Comparison of ENCODE assay signal across 10 mouse cellular contexts in the genomic region with DNA sequence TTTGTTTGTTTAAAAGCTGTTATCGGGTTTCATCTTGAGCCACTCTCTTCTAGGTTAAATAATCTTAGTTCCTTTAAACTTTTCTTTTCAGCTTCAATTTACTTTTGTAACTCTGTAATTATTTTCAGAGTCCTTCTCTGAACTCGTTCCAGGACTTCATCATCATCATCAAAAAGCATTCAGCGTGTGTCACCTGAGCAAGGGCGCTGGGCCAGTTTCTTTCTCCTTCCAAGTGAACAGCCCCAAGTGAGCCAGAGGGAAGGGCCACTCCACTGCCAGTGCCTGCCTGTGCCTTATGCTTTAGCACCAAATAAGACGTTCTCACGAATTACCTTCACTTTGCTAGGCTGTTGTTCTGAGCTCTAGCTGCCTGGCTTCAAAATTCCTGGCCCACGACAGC.
"Had no signal": no experiment of that assay in that cellular context is flagged by ENCODE, and none has a peak within 500 bp of the region (broad histone marks: within the 10 kb centered on the region; RNA-seq: fewer than 3 reads in every experiment).

No protein-coding gene starts in this region.

- H3K36me3 ChIP-seq: intestine, embryonic 15.5 days; limb, embryonic 12.5 days; midbrain, embryonic 10.5 days; midbrain, embryonic 15.5 days; neural tube, embryonic 12.5 days had no signal

- H3K27ac ChIP-seq: intestine, embryonic 15.5 days; layer of hippocampus, adult 2 months; limb, embryonic 12.5 days; liver, embryonic 14.5 days; midbrain, embryonic 10.5 days; midbrain, embryonic 15.5 days; neural tube, embryonic 12.5 days had no signal

- H3K4me2 ChIP-seq: intestine, embryonic 15.5 days; limb, embryonic 12.5 days; midbrain, embryonic 15.5 days; neural tube, embryonic 12.5 days had no signal

- ATAC-seq: intestine, embryonic 15.5 days; midbrain, embryonic 15.5 days had no signal

- DNase-seq: kidney, postnatal 4 days; liver; thymus, postnatal 36 days had no signal

- H3K4me1 ChIP-seq: intestine, embryonic 15.5 days; limb, embryonic 12.5 days; midbrain, embryonic 15.5 days; neural tube, embryonic 12.5 days had no signal

- H3K9me3 ChIP-seq: intestine, embryonic 15.5 days; limb, embryonic 12.5 days; midbrain, embryonic 10.5 days; midbrain, embryonic 15.5 days; neural tube, embryonic 12.5 days had no signal

- H3K9ac ChIP-seq: intestine, embryonic 15.5 days; limb, embryonic 12.5 days; liver, embryonic 14.5 days; midbrain, embryonic 15.5 days; neural tube, embryonic 12.5 days had no signal

- H3K4me3 ChIP-seq: intestine, embryonic 15.5 days; layer of hippocampus, adult 2 months; limb, embryonic 12.5 days; midbrain, embryonic 10.5 days; midbrain, embryonic 15.5 days; neural tube, embryonic 12.5 days had no signal
